Comparison of ENCODE assay signal across 8 mouse cellular contexts in genomic region chr2:164938146-164939091, GRCm38 (mm10). TPM values are rescaled to one million over a fixed set of nuclear protein-coding genes. Genes with fewer than 3 reads are reported as not detected.
DNase-seq lines count a peak whose midpoint lies in the region; ATAC-seq lines count a peak whose summit lies in the region.

No protein-coding gene starts in this region.

- H3K9me3 ChIP-seq in kidney, embryonic 14.5 days (ENCODE audit: control insufficient read depth, low read length), result no peaks in the 10 kb centered on the region
- H3K9me3 ChIP-seq in liver, embryonic 11.5 days (ENCODE audit: control insufficient read depth, low read length), result no peaks in the 10 kb centered on the region
- no peaks in the 10 kb centered on the region for H3K9me3 ChIP-seq in neural tube, embryonic 13.5 days

- H3K36me3 ChIP-seq in kidney, embryonic 14.5 days (ENCODE audit: control insufficient read depth, insufficient read depth, low read length), result no peaks in the 10 kb centered on the region
- no peaks in the 10 kb centered on the region for H3K36me3 ChIP-seq in liver, embryonic 11.5 days (ENCODE audit: control insufficient read depth, insufficient read depth, low read length)
- no peaks in the 10 kb centered on the region for H3K36me3 ChIP-seq in neural tube, embryonic 13.5 days

- DNase-seq in left cerebral cortex, adult 11 months (ENCODE audit: low spot score), result peak; percentile 66
- no peak for DNase-seq in left cerebral cortex, postnatal 4 days
- peak; percentile 85 for DNase-seq in cerebellum, adult 9-11 months
- DNase-seq in frontal cortex, postnatal 36 days (ENCODE audit: low spot score in 2 of 2), result peak; percentile 69
- peak; percentile 57 for DNase-seq in liver, embryonic 11.5 days (ENCODE audit: low spot score)
- no peak for DNase-seq in urinary bladder, postnatal 10 days (ENCODE audit: low spot score)

- peaks cover 26% of the 10 kb centered on the region for H3K4me1 ChIP-seq in kidney, embryonic 14.5 days (ENCODE audit: control insufficient read depth, insufficient read depth, low read length)
- 0 out of 2 replicates have a peak, but pooled peaks cover 5% of the 10 kb centered on the region for H3K4me1 ChIP-seq in liver, embryonic 11.5 days (replicated peaks; ENCODE audit: control insufficient read depth, insufficient read depth, low read length)
- peaks cover 30% of the 10 kb centered on the region for H3K4me1 ChIP-seq in neural tube, embryonic 13.5 days (replicated peaks)

- 2% methylated on average over 39 of the region's 39 CpGs for WGBS in kidney, embryonic 14.5 days
- WGBS in liver, embryonic 11.5 days, result 4% methylated on average over 39 of the region's 39 CpGs
- 2% methylated on average over 39 of the region's 39 CpGs for WGBS in neural tube, embryonic 13.5 days

- H3K4me3 ChIP-seq in kidney, embryonic 14.5 days (ENCODE audit: low read length), result peak overlapping the region; percentile 31
- H3K4me3 ChIP-seq in liver, embryonic 11.5 days (ENCODE audit: low read depth, low read length), result peak overlapping the region; percentile 1
- peak overlapping the region; percentile 36 for H3K4me3 ChIP-seq in neural tube, embryonic 13.5 days

- peaks cover 4% of the 10 kb centered on the region; the same call in 1 of the 2 replicates for H3K27me3 ChIP-seq in kidney, embryonic 14.5 days (ENCODE audit: control insufficient read depth, insufficient read depth, low read length)
- peaks cover 83% of the 10 kb centered on the region for H3K27me3 ChIP-seq in liver, embryonic 11.5 days (replicated peaks; ENCODE audit: control insufficient read depth, insufficient read depth, low read length)
- peaks cover 47% of the 10 kb centered on the region for H3K27me3 ChIP-seq in neural tube, embryonic 13.5 days

- H3K4me2 ChIP-seq in kidney, embryonic 14.5 days (replicated peaks; ENCODE audit: low read depth, low read length), result peak overlapping the region; percentile 71
- peak overlapping the region; percentile 55 for H3K4me2 ChIP-seq in liver, embryonic 11.5 days
- peak overlapping the region; percentile 62 for H3K4me2 ChIP-seq in neural tube, embryonic 13.5 days

- peak overlapping the region; percentile 36; the same call in 1 of the 2 replicates for H3K9ac ChIP-seq in kidney, embryonic 14.5 days (ENCODE audit: low read depth, low read length)
- no peak overlapping the region for H3K9ac ChIP-seq in liver, embryonic 11.5 days (ENCODE audit: low read depth, low read length)
- peak overlapping the region; percentile 65 for H3K9ac ChIP-seq in neural tube, embryonic 13.5 days

- peak; percentile 76; the same call in 1 of the 2 replicates for ATAC-seq in kidney, embryonic 14.5 days (ENCODE audit: low FRiP score, low TSS enrichment)
- ATAC-seq in liver, embryonic 11.5 days (replicated peaks; ENCODE audit: low FRiP score), result no peak
- peak; percentile 92 for ATAC-seq in neural tube, embryonic 13.5 days (ENCODE audit: low read depth)

- intact Hi-C loops in left cerebral cortex, postnatal 4 days (cut with DNase I), result no loop called here

- no peak overlapping the region for H3K27ac ChIP-seq in kidney, embryonic 14.5 days (ENCODE audit: low read depth, low read length)
- H3K27ac ChIP-seq in liver, embryonic 11.5 days (ENCODE audit: low read depth, low read length), result no peak overlapping the region
- peak overlapping the region; percentile 88 for H3K27ac ChIP-seq in neural tube, embryonic 13.5 days (replicated peaks)

RNA-seq across cellular contexts. Expression of gene Mmp9, which starts 2.2 kb away (rescaled TPM):
- 1 to 10 TPM; 2.1 to 2.3 TPM for total RNA-seq in left cerebral cortex, postnatal 4 days (2021)
- polyA plus RNA-seq in kidney, embryonic 14.5 days (2014; fragmentation: Nextera tagmentation; extraction: Ambion mirVana), result 0.76 and 1.4 TPM in 2 replicates
- 0.66 and 1.9 TPM in 2 replicates for polyA plus RNA-seq in liver, embryonic 11.5 days (2014; fragmentation: Nextera tagmentation; extraction: Ambion mirVana)
- polyA plus RNA-seq in neural tube, embryonic 13.5 days (2015; fragmentation: Nextera tagmentation; extraction: Ambion mirVana), result 16.9 and 17.1 TPM in 2 replicates

RNA-seq across cellular contexts. Expression of gene Slc12a5, which starts 22.2 kb away (rescaled TPM):
- total RNA-seq in left cerebral cortex, postnatal 4 days (2021), result 100 to 1,000 TPM; 158 to 181 TPM
- polyA plus RNA-seq in kidney, embryonic 14.5 days (2014; fragmentation: Nextera tagmentation; extraction: Ambion mirVana), result 1.5 and 1.6 TPM in 2 replicates
- polyA plus RNA-seq in liver, embryonic 11.5 days (2014; fragmentation: Nextera tagmentation; extraction: Ambion mirVana), result 0.55 and 0.70 TPM in 2 replicates
- 20.8 and 21.3 TPM in 2 replicates for polyA plus RNA-seq in neural tube, embryonic 13.5 days (2015; fragmentation: Nextera tagmentation; extraction: Ambion mirVana)

RNA-seq across cellular contexts. Expression of gene Zfp335, which starts 26.9 kb away (rescaled TPM):
- 10 to 100 TPM; 30.0 to 31.2 TPM for total RNA-seq in left cerebral cortex, postnatal 4 days (2021)
- polyA plus RNA-seq in kidney, embryonic 14.5 days (2014; fragmentation: Nextera tagmentation; extraction: Ambion mirVana), result 10.7 and 13.8 TPM in 2 replicates
- 15.0 TPM in 2 replicates for polyA plus RNA-seq in liver, embryonic 11.5 days (2014; fragmentation: Nextera tagmentation; extraction: Ambion mirVana)
- polyA plus RNA-seq in neural tube, embryonic 13.5 days (2015; fragmentation: Nextera tagmentation; extraction: Ambion mirVana), result 13.3 and 14.2 TPM in 2 replicates

RNA-seq across cellular contexts. Expression of gene Pcif1, which starts 59.3 kb away (rescaled TPM):
- total RNA-seq in left cerebral cortex, postnatal 4 days (2021), result 10 to 100 TPM; 53.9 to 61.4 TPM
- 68.9 and 72.9 TPM in 2 replicates for polyA plus RNA-seq in kidney, embryonic 14.5 days (2014; fragmentation: Nextera tagmentation; extraction: Ambion mirVana)
- 63.9 and 67.5 TPM in 2 replicates for polyA plus RNA-seq in liver, embryonic 11.5 days (2014; fragmentation: Nextera tagmentation; extraction: Ambion mirVana)
- 80.8 and 93.1 TPM in 2 replicates for polyA plus RNA-seq in neural tube, embryonic 13.5 days (2015; fragmentation: Nextera tagmentation; extraction: Ambion mirVana)

Comparison
In these comparisons a context has a peak if more than half of its experiments do, and no peak if none do; other contexts are left out.
1. DNase-seq: peak in left cerebral cortex, adult 11 months (single experiment), cerebellum, adult 9-11 months (single experiment), frontal cortex, postnatal 36 days (2 of 2) and liver, embryonic 11.5 days (single experiment); none in left cerebral cortex, postnatal 4 days (single experiment) and urinary bladder, postnatal 10 days (single experiment).
2. Peak in every context shown above with its lines, with median percentiles within 50 percentile points of each other: H3K4me2 ChIP-seq and H3K4me3 ChIP-seq.